Mouse (Mus musculus) bone marrow, adult 2 months (tissue): Measurements from ENCODE around the gene 1810055G02Rik.

Experiments used
- CTCF ChIP-seq: fragments of 200-500 bp; IDR thresholded peaks from 2 replicates; pipeline ENCODE4 v1.5.1; 2011; ENCODE audit warnings: low read length, control low read depth; ENCODE audit not compliant: control insufficient read depth, insufficient read depth
- POLR2A ChIP-seq: fragments of 200-500 bp; IDR thresholded peaks from 2 replicates; pipeline ENCODE4 v1.6.1; 2011; ENCODE audit warnings: low read depth, mild to moderate bottlenecking, control low read depth, low read length, borderline replicate concordance; ENCODE audit not compliant: control insufficient read depth

- TF ChIP-seq POLR2A, result no peak
- TF ChIP-seq CTCF, result no peak
Measured at GRCm38 (mm10) chr19:3684957-3685580, 23.0 kb upstream of the 1810055G02Rik start.
